Mouse (Mus musculus) ES-E14 (cell line): ENCODE data around the gene Ccdc42.

Experiments
- CHD2 ChIP-seq: IDR thresholded peaks from 2 replicates; pipeline ENCODE4 v1.6.1; 2014; ENCODE audit warnings: mild to moderate bottlenecking, low read depth, low read length, inconsistent platforms
- HCFC1 ChIP-seq: IDR thresholded peaks from 2 replicates; pipeline ENCODE4 v1.6.1; 2012; ENCODE audit warnings: low read length, inconsistent platforms, borderline replicate concordance; ENCODE audit not compliant: insufficient read depth
- MAFK ChIP-seq: IDR thresholded peaks from 2 replicates; pipeline ENCODE4 v1.6.1; 2014; ENCODE audit warnings: mild to moderate bottlenecking, low read depth, low read length, inconsistent platforms; ENCODE audit not compliant: insufficient read depth
- ZC3H11A ChIP-seq: IDR thresholded peaks from 2 replicates; pipeline ENCODE4 v1.6.1; 2012; ENCODE audit warnings: low read depth, mild to moderate bottlenecking, inconsistent platforms, low read length, borderline replicate concordance
- ZNF384 ChIP-seq: IDR thresholded peaks from 2 replicates; pipeline ENCODE4 v1.6.1; 2012; ENCODE audit warnings: low read depth, low read length, inconsistent platforms

DNA sequence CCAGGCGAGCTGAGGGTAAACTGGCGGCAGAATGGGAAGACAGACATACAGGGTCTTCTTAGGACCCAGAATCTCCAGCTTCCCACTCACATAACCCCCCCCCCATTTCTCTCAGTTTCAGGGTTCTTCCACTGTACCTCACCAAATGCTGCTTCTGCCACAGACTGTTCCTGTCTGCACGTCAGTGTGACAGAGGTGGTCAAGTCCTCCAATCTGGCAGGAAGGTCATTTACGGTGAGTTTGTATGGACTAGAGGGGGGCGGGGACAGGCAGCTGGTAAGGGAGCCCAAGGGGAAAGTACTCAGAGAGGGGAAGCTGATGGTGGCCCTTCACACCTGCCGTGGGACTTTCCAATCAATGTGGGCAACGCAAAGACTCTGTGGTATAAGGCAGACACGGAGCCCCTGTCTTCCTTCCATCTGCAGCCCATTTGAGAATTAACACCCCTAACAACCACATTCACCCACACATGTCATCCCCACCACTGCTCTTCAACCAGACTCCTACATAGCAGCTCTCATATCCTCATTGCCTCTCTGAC, 41.1 kb upstream of the Ccdc42 start:
- TF ChIP-seq ZC3H11A: no peak
- TF ChIP-seq CHD2: no peak
- no peak for TF ChIP-seq MAFK
- TF ChIP-seq HCFC1: no peak
- no peak for TF ChIP-seq ZNF384
